Mouse (Mus musculus) heart, postnatal 0 days (tissue): Measurements from ENCODE around the gene Prep. TPM values are rescaled to one million over a fixed set of nuclear protein-coding genes. Genes with fewer than 3 reads are reported as not detected.
"Not testable (repeated sequence)": the region's sequence is repeated elsewhere in the genome, so short reads cannot be mapped to it uniquely, and the experiment has no call there.

Experiments
- ATAC-seq: fragments of 200-750 bp; cut with Nextera tagmentation; 2 replicates; pipeline ENCODE4 v1.8.0; 2017; ENCODE audit warnings: low read depth, moderate number of reproducible peaks, moderate library complexity; ENCODE audit not compliant: insufficient read depth
- DNase-seq: peaks from one replicate; pipeline ENCODE4 v3.0.0-alpha.2; 2016; ENCODE audit warnings: low spot score
- H3K27ac ChIP-seq: fragments of 300-500 bp; sonication (generic); 2 replicates; pipeline ENCODE4 v1.5.1; 2014; ENCODE audit warnings: low read depth, mild to moderate bottlenecking
- H3K27me3 ChIP-seq: fragments of 300-500 bp; sonication (generic); 2 replicates; pipeline ENCODE4 v1.6.1; 2014; ENCODE audit warnings: low read length, mixed read lengths; ENCODE audit not compliant: control insufficient read depth, insufficient read depth
- H3K36me3 ChIP-seq: fragments of 300-500 bp; sonication (generic); replicated peaks from 2 replicates; pipeline ENCODE4 v1.6.1; 2014; ENCODE audit warnings: low read length, mixed read lengths; ENCODE audit not compliant: control insufficient read depth, insufficient read depth
- H3K4me1 ChIP-seq: fragments of 300-500 bp; sonication (generic); 2 replicates; pipeline ENCODE4 v1.6.1; 2014; ENCODE audit warnings: antibody characterized with exemption; ENCODE audit not compliant: control insufficient read depth, insufficient read depth
- H3K4me2 ChIP-seq: fragments of 300-500 bp; sonication (generic); 2 replicates; pipeline ENCODE4 v1.6.1; 2014; ENCODE audit warnings: low read depth, mild to moderate bottlenecking, low read length, moderate library complexity
- H3K4me3 ChIP-seq: fragments of 300-500 bp; sonication (generic); 2 replicates; pipeline ENCODE4 v1.5.1; 2014; ENCODE audit warnings: low read depth, low read length
- H3K9ac ChIP-seq: fragments of 300-500 bp; sonication (generic); replicated peaks from 2 replicates; pipeline ENCODE4 v1.6.1; 2014; ENCODE audit warnings: low read depth, low read length, mixed read lengths
- H3K9me3 ChIP-seq: fragments of 300-500 bp; sonication (generic); replicated peaks from 2 replicates; pipeline ENCODE4 v1.6.1; 2016; ENCODE audit warnings: low read length; ENCODE audit not compliant: control insufficient read depth
- CTCF ChIP-seq: IDR thresholded peaks from 2 replicates; pipeline ENCODE4 v1.5.1; 2016; ENCODE audit warnings: antibody characterized with exemption, control low read depth, low read depth
- EP300 ChIP-seq: IDR thresholded peaks from 2 replicates; pipeline ENCODE4 v1.6.1; 2016; ENCODE audit warnings: antibody characterized with exemption, low read depth
- WGBS: fragments of 180-500 bp; shearing (Covaris S2); extraction: QIAGEN DNeasy Blood & Tissue Kit; methylation state at CpG from one replicate; pipeline ENCODE4 v1.1.7; 2014; 5-methylcytosine and 5-hydroxymethylcytosine counted together
- polyA plus RNA-seq: library from polyadenylated mRNA; unstranded; fragments of >200 nt; fragmentation: Nextera tagmentation; extraction: Ambion mirVana; gene quantifications from 2 replicates; pipeline ENCODE4 v1.2.1, GENCODE M21; 2015
- total RNA-seq: library from RNA; depleted of rRNA; stranded (reverse); fragments of >200 nt; gene quantifications from 2 replicates; pipeline ENCODE4 v1.2.3, GENCODE M21; 2014; ENCODE audit warnings: low replicate concordance

Gene Prep
- total and polyA plus RNA-seq, 2 experiments from 2014 or later = 16.8 to 16.9 TPM

DNA sequence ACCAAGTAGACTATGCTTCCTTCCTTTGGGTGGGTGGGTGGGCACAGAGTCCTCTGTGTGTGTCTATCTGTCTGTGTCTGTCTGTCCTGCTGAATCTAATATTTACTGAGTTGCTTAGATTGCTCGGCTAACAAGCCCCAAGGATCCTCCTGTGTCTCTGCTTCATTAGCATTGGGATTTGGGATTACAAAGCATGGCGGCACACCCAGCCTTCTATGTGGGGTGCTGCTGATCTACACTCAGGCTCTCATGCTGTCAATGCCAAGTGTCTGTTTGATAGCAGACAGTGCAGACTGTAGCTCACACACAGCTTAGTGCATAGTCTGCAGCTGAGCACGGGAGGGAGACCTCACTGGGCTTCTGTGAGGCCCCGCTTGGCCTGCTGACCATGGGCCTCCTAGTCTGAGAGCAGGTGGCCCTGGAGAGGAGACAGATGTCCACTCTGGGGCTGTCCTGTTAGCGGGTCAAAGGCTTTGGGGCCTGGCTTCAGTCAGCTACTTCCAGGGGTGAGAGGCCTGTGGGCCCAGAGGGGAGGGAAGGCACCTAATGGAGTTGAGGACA, 8.6 kb downstream of the Prep start:
- no peak for ATAC-seq
- H3K4me2 ChIP-seq = no peak overlapping the region
- no peaks in the 10 kb centered on the region for H3K27me3 ChIP-seq
- H3K4me1 ChIP-seq = 0 out of 2 replicates have a peak, but pooled peaks cover 4% of the 10 kb centered on the region
- H3K9ac ChIP-seq = no peak overlapping the region
- WGBS = 58% methylated on average over 5 of the region's 5 CpGs
- H3K27ac ChIP-seq = no peak overlapping the region
- TF ChIP-seq CTCF (no peak), EP300 (no peak)
- peaks cover 24% of the 10 kb centered on the region; the same call in 1 of the 2 replicates for H3K36me3 ChIP-seq
- no peaks in the 10 kb centered on the region for H3K9me3 ChIP-seq
- H3K4me3 ChIP-seq = no peak overlapping the region
- DNase-seq = no peak

- H3K4me1 ChIP-seq = no peaks in the 10 kb centered on the region
- H3K27ac ChIP-seq = no peak overlapping the region
Observed at GRCm38 (mm10) chr10:45076585-45076984, 9.6 kb downstream of the Prep start.

DNA sequence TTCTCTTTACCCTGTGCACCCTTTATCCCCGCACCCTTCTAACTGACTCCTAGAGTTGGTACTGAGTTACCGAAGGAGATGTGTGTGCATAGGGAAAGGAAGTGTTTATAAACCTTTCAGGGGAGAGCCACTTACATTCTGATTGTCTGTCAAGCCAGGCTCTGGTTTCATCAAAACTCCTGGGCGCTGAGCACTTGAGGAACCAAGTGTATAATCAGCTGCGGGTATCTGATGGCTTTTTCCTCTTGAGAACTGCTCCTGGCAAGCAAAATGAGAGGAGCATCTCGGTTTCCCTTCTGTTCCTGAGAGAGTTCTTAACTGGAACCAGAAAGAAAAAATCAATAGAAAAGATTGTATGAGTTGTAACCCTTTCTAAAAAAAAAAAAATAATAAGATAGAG, 10.3 kb downstream of the Prep start:
- Histone ChIP-seq H3K27ac (no peak overlapping the region), H3K27me3 (no peaks in the 10 kb centered on the region), H3K9me3 (no peaks in the 10 kb centered on the region), H3K9ac (no peak overlapping the region), H3K4me2 (no peak overlapping the region), H3K4me3 (no peak overlapping the region), H3K36me3 (peaks cover 19% of the 10 kb centered on the region; the same call in 1 of the 2 replicates), H3K4me1 (no peaks in the 10 kb centered on the region)
- WGBS = 63% methylated on average over 5 of the region's 5 CpGs
- no peak for DNase-seq
- TF ChIP-seq CTCF (no peak), EP300 (no peak)
- ATAC-seq = no peak

More at GRCm38 (mm10) chr10:45076585-45076984, 9.6 kb downstream of the Prep start:
- Histone ChIP-seq H3K4me3 (no peak overlapping the region), H3K9ac (no peak overlapping the region), H3K9me3 (no peaks in the 10 kb centered on the region), H3K27me3 (no peaks in the 10 kb centered on the region), H3K36me3 (peaks cover 24% of the 10 kb centered on the region; the same call in 1 of the 2 replicates), H3K4me2 (no peak overlapping the region)
- no peak for ATAC-seq
- no peak for DNase-seq
- 85% methylated on average over 10 of the region's 10 CpGs for WGBS
- TF ChIP-seq EP300 = no peak
- no peak for TF ChIP-seq CTCF

- no peak for TF ChIP-seq EP300
- Histone ChIP-seq H3K36me3 (no peaks in the 10 kb centered on the region), H3K27me3 (no peaks in the 10 kb centered on the region), H3K9ac (no peak overlapping the region), H3K27ac (no peak overlapping the region), H3K4me2 (no peak overlapping the region), H3K9me3 (no peaks in the 10 kb centered on the region), H3K4me3 (no peak overlapping the region), H3K4me1 (no peaks in the 10 kb centered on the region)
- WGBS = 71% methylated on average over 5 of the region's 5 CpGs
- DNase-seq (no peak), ATAC-seq (no peak)
Observed at GRCm38 (mm10) chr10:45079756-45080155, 12.8 kb downstream of the Prep start.

DNA sequence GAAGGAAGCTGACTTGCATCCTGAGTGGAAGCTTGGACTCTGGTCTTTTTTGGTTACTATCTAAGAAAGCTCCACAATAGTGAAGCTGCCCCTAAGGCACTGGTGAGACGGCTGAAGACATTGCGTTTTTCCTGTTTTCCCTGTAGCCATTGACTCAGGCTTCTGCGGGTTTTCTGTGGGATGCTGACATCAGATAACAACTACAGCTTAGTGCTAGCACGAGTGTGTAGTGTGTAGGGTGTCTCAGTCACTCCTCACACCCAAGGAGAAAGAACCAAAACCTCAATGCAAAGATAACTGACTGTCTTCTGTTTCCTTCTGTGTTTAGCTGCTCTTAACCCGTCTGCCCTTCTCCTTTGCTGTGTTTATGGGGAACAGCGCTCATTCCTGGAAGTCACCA, 13.5 kb downstream of the Prep start:
- H3K27ac ChIP-seq = no peak overlapping the region
- WGBS = 60% methylated on average over 6 of the region's 6 CpGs

DNA sequence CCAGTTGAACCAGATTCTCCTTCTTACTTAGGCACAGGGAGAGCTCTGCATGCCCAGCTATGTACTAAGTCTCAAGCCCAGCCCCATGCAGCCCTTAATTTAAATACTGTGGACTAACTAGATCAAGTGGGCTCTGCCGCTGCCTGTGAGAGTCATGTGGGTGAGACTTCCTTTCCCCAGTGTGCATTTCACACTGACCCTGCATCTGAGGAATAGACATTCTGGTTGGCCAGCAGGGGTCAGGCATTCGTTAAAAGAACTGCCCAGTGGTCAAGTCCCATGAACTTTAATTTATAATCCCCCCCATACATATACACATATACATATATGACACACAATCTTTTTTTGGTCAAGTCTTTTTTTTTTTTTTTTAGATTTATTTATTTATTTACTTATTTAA, 15.7 kb downstream of the Prep start:
- DNase-seq = peak; percentile 30
- Histone ChIP-seq H3K27me3 (no peaks in the 10 kb centered on the region), H3K9me3 (no peaks in the 10 kb centered on the region), H3K4me3 (no peak overlapping the region), H3K4me2 (no peak overlapping the region), H3K9ac (no peak overlapping the region), H3K36me3 (no peaks in the 10 kb centered on the region), H3K27ac (no peak overlapping the region), H3K4me1 (0 out of 2 replicates have a peak, but pooled peaks cover 10% of the 10 kb centered on the region)
- WGBS = 37% methylated on average over 2 of the region's 2 CpGs
- no peak for TF ChIP-seq EP300
- TF ChIP-seq CTCF = peak; percentile 47
- ATAC-seq = no peak

More for the DNA sequence above, 13.5 kb downstream of the Prep start:
- H3K4me2 ChIP-seq = no peak overlapping the region
- ATAC-seq (no peak), DNase-seq (no peak)
- H3K27me3 ChIP-seq = no peaks in the 10 kb centered on the region
- no peak for TF ChIP-seq CTCF
- no peak for TF ChIP-seq EP300
- no peaks in the 10 kb centered on the region for H3K4me1 ChIP-seq
- H3K9me3 ChIP-seq = no peaks in the 10 kb centered on the region
- no peak overlapping the region for H3K4me3 ChIP-seq
- no peak overlapping the region for H3K9ac ChIP-seq
- H3K36me3 ChIP-seq = no peaks in the 10 kb centered on the region

- H3K9me3 ChIP-seq, H3K27ac ChIP-seq, H3K4me1 ChIP-seq, H3K4me2 ChIP-seq, DNase-seq, H3K36me3 ChIP-seq, H3K27me3 ChIP-seq, H3K9ac ChIP-seq, H3K4me3 ChIP-seq, ATAC-seq: not testable (repeated sequence)
- 59% methylated on average over 7 of the region's 7 CpGs for WGBS
Observed at GRCm38 (mm10) chr10:45084002-45084401, 17.0 kb downstream of the Prep start.
